Mouse (Mus musculus) heart, adult 2 months (tissue): ENCODE data around the gene Aste1.

ENCODE experiments used
- CTCF ChIP-seq: fragments of 200-600 bp; IDR thresholded peaks from 2 replicates; pipeline ENCODE4 v1.8.1; 2022; ENCODE audit warnings: antibody characterized with exemption, mild to moderate bottlenecking, moderate library complexity
- EP300 ChIP-seq: fragments of 200-500 bp; IDR thresholded peaks from 2 replicates; pipeline ENCODE4 v1.6.1; 2011; ENCODE audit warnings: low read depth, low read length, control low read depth; ENCODE audit not compliant: insufficient read depth
- POLR2A ChIP-seq: fragments of 200-500 bp; IDR thresholded peaks from 2 replicates; pipeline ENCODE4 v1.6.1; 2011; ENCODE audit warnings: mild to moderate bottlenecking, low read depth, low read length, control low read depth; ENCODE audit not compliant: insufficient read depth

- TF ChIP-seq CTCF (no peak), POLR2A (no peak), EP300 (no peak)
Observed at GRCm38 (mm10) chr9:105376411-105376810, 18.8 kb upstream of the Aste1 start.
